Mouse (Mus musculus): ENCODE results near the gene Fgfr2. TPM values are rescaled to one million over a fixed set of nuclear protein-coding genes. Genes with fewer than 3 reads are reported as not detected.
A peak's percentile ranks its signal among the peaks of the same experiment; 100 is the strongest.

Gene Fgfr2
- polyA plus RNA-seq, 1 experiment from 2014 or later: 47.9 TPM

DNA sequence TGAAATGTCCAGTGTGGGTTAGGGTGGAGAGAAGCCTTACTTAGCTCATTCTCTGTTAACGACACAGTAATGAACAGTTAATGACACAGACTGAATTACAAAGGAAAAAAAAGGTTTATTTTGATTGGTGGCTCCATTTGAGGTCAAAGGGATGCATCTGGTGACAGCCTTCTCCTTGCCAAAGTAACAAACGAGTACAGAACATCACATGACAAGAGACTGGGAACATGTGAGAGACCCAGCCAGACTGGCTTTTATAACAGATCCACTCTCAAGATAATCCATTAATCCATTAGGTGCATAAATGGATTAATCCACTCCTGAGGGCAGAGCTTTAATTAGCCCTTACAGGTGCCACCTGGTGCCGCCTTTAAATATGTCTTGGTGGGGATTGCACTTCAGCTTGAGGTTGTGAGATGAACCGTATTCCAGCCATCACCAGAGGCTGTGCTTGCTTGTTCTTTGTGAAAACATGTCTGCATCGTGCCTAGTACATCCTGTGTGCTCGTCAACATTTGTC is 2470.1 kb downstream of the Fgfr2 start:
- H3K9ac ChIP-seq: no peak overlapping the region
- no peaks in the 10 kb centered on the region for H3K9me3 ChIP-seq (replicated peaks)
- ATAC-seq: no peak
- no peak overlapping the region for H3K4me2 ChIP-seq
- H3K27me3 ChIP-seq: no peaks in the 10 kb centered on the region
- H3K27ac ChIP-seq: no peak overlapping the region
- no peak overlapping the region for H3K4me3 ChIP-seq
- 52% methylated on average over 6 of the region's 6 CpGs for WGBS
- H3K4me1 ChIP-seq: peaks cover 23% of the 10 kb centered on the region
- H3K36me3 ChIP-seq (ENCODE audit: poor library complexity, severe bottlenecking): no peaks in the 10 kb centered on the region

GRCm38 (mm10) chr7:130650621-130651020 is 2472.5 kb downstream of the Fgfr2 start:
- ATAC-seq: no peak
- Histone ChIP-seq H3K36me3 (ENCODE audit: poor library complexity, severe bottlenecking) (no peaks in the 10 kb centered on the region), H3K27me3 (peaks cover 3% of the 10 kb centered on the region; the same call in 1 of the 2 replicates), H3K4me3 (no peak overlapping the region), H3K9ac (no peak overlapping the region), H3K4me2 (no peak overlapping the region), H3K9me3 (replicated peaks) (no peaks in the 10 kb centered on the region), H3K27ac (no peak overlapping the region), H3K4me1 (peaks cover 44% of the 10 kb centered on the region)
- 93% methylated on average over 5 of the region's 5 CpGs for WGBS

- WGBS: 26% methylated on average over 7 of the region's 7 CpGs
- Histone ChIP-seq H3K9ac (no peak overlapping the region), H3K4me3 (no peak overlapping the region), H3K9me3 (replicated peaks) (no peaks in the 10 kb centered on the region), H3K4me2 (no peak overlapping the region), H3K27ac (no peak overlapping the region), H3K4me1 (peaks cover 47% of the 10 kb centered on the region), H3K36me3 (ENCODE audit: poor library complexity, severe bottlenecking) (no peaks in the 10 kb centered on the region), H3K27me3 (peaks cover 8% of the 10 kb centered on the region; the same call in 1 of the 2 replicates)
- ATAC-seq: no peak
These were observed 2473.9 kb downstream of the Fgfr2 start for GRCm38 (mm10) chr7:130649257-130649656.

DNA sequence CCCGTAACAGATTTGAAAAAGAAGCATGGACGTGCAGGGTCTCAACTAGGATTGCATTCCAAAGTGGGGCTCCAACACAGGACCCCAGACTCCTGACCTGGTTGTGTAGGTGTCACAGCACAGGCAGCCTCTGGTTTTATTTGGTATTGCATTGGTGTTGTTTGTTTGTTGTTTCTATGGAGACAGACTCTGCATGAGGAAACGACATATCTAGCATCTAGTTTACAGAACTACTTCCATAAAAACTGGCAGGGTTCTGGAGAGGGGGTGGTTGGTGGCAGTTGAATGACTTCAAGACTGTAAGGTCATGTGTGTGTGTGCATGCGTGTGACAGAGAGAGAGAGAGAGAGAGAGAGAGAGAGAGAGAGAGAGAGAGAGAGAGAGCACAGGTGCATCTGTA is 2475.1 kb downstream of the Fgfr2 start:
- H3K4me2 ChIP-seq: no peak overlapping the region
- H3K9me3 ChIP-seq (replicated peaks): no peaks in the 10 kb centered on the region

DNA sequence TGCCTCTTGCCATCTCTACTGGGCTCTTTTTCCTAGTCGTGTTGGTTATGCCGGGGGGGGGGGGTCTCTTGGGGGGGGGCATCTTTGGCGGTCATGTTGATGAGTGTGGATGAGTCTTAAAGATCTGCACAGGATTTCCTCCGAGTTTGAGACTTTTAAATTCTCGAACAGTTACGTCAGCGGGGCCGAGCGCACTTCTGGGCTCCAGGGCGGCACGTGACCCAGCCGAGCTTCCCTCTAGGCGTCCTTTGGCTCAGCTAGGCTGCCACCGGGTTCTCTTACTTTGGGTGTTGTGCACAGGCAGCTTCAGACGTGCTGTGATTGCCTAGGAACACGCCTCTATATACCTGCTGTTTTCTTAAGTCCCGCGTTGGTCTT is 2476.4 kb downstream of the Fgfr2 start:
- Histone ChIP-seq H3K36me3 (ENCODE audit: poor library complexity, severe bottlenecking) (no peaks in the 10 kb centered on the region), H3K4me2 (peak overlapping the region; percentile 98), H3K9ac (peak overlapping the region; percentile 75), H3K4me1 (peaks cover 38% of the 10 kb centered on the region), H3K27ac (no peak overlapping the region), H3K9me3 (replicated peaks) (no peaks in the 10 kb centered on the region), H3K4me3 (peak overlapping the region; percentile 56), H3K27me3 (peaks cover 8% of the 10 kb centered on the region; the same call in 1 of the 2 replicates)
- 0% methylated on average over 18 of the region's 18 CpGs for WGBS
- ATAC-seq: peak; percentile 75

More for the DNA sequence above, 2475.1 kb downstream of the Fgfr2 start:
- Histone ChIP-seq H3K27me3 (peaks cover 8% of the 10 kb centered on the region; the same call in 1 of the 2 replicates), H3K9ac (no peak overlapping the region), H3K36me3 (ENCODE audit: poor library complexity, severe bottlenecking) (no peaks in the 10 kb centered on the region), H3K27ac (no peak overlapping the region), H3K4me1 (peaks cover 44% of the 10 kb centered on the region), H3K4me3 (no peak overlapping the region)
- WGBS: 79% methylated on average over 4 of the region's 4 CpGs
- ATAC-seq: no peak

DNA sequence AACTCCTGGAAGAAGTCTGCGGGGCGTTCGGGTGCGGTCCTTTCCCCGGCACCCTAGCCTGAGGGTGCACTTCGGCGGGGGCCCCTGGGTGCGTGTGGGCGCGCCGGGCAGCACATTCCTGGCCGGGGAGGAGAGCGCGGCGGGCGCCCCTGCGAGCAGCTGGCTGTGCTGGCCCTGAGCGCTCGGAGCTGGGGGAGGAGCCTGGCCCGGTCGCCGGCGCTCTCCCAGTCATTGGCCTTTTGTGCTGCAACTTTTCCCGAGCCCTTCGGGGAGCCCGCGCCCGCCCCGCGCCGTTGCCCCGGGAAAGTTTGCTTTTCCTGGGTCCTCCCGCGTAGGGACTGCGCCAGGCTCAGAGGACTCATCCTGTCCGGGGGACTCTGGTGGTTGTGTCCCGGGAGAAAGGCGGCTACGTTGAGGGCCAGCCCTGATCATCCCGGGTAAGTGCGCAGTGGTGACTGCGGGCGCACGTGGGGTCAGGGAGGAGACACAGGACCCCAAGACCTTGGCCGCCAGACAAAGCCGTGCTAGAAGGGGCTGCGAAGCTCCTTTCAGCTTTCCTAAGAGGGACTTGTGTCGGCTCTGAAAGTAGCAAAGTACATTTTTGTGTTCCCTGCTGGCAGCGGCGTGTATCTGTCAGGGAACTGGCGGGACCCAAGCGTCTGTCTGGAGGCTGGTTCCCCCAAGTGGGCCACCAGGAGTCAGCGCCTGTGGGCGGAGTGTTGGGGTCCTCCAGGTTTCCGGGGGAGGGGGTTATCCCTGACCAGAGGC is 2477.0 kb downstream of the Fgfr2 start:
- peak overlapping the region; percentile 72 for H3K27ac ChIP-seq
- peak; percentile 83 for ATAC-seq
- H3K36me3 ChIP-seq (ENCODE audit: poor library complexity, severe bottlenecking): no peaks in the 10 kb centered on the region
- peak overlapping the region; percentile 98 for H3K4me2 ChIP-seq
- WGBS: under 1% methylated on average over 51 of the region's 55 CpGs
- peaks cover 8% of the 10 kb centered on the region; the same call in 1 of the 2 replicates for H3K27me3 ChIP-seq
- H3K4me3 ChIP-seq: peak overlapping the region; percentile 56
- peak overlapping the region; percentile 75 for H3K9ac ChIP-seq
- no peaks in the 10 kb centered on the region for H3K9me3 ChIP-seq (replicated peaks)
- H3K4me1 ChIP-seq: peaks cover 38% of the 10 kb centered on the region

DNA sequence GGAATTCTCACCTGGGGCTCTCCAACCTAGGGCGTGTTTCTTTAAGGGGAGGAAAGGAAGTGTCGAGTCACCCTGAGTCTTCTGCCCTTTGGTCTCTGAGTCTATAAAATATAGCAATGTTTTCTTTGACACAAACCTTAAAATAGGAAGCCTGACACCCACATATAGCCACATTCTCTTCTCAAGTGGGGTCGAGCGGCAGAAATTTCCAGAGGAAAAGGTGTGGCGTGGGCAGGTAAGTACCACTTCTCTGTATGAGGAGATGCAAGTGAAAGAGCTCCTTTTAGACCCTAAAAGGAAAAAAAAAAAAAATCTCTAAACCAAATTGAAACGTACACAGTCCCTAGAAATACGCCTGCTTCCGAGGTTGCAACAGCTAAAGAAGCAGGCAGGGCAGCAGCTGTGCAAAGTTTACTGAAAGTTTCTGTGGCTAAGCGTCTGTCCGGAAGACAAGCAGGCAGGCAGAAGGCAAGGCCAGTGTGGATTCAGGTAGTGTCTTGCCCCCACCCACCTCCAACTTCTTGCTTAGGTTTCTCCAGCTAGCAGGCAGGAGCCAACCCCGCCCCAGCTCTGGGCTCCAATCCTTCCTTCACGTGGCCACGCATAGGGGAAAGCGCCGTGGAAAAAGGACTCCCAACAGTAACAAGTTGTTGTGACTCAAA is 2477.7 kb downstream of the Fgfr2 start:
- Histone ChIP-seq H3K9me3 (replicated peaks) (no peaks in the 10 kb centered on the region), H3K4me3 (peak overlapping the region; percentile 56), H3K4me2 (peak overlapping the region; percentile 98), H3K9ac (peak overlapping the region; percentile 75), H3K27me3 (peaks cover 8% of the 10 kb centered on the region; the same call in 1 of the 2 replicates), H3K36me3 (ENCODE audit: poor library complexity, severe bottlenecking) (no peaks in the 10 kb centered on the region), H3K27ac (0 out of 2 replicates have a peak overlapping the region, but pooled peaks have one; percentile 72), H3K4me1 (peaks cover 38% of the 10 kb centered on the region)
- WGBS: 16% methylated on average over 15 of the region's 15 CpGs
- peak; percentile 31 for ATAC-seq

DNA sequence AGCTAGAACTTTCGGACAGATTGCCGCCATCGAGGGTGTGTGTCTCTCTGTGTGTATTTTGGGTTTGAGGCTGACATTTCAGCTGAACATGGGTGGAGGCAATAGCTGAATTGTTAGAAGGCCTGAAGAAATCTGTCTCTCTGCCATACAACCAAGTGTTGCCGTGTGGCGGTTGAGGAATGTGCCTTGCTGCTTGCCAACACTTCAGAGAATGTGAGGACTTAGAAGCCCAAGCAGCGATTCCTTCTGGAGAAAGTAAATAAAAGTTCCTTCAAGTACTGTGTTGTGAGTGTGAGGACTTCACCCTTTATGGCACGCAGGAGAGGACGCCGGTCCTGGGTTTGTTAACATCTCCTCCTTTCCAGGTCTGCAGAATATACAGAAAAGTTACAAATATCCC is 2482.5 kb downstream of the Fgfr2 start:
- no peak for ATAC-seq
- H3K27me3 ChIP-seq: peaks cover 5% of the 10 kb centered on the region; the same call in 1 of the 2 replicates
- H3K9ac ChIP-seq: no peak overlapping the region
- H3K4me3 ChIP-seq: no peak overlapping the region
- no peaks in the 10 kb centered on the region for H3K36me3 ChIP-seq (ENCODE audit: poor library complexity, severe bottlenecking)
- no peak overlapping the region for H3K27ac ChIP-seq
- WGBS: 92% methylated on average over 9 of the region's 9 CpGs
- H3K9me3 ChIP-seq (replicated peaks): no peaks in the 10 kb centered on the region
- H3K4me2 ChIP-seq: no peak overlapping the region
- peaks cover 3% of the 10 kb centered on the region for H3K4me1 ChIP-seq

DNA sequence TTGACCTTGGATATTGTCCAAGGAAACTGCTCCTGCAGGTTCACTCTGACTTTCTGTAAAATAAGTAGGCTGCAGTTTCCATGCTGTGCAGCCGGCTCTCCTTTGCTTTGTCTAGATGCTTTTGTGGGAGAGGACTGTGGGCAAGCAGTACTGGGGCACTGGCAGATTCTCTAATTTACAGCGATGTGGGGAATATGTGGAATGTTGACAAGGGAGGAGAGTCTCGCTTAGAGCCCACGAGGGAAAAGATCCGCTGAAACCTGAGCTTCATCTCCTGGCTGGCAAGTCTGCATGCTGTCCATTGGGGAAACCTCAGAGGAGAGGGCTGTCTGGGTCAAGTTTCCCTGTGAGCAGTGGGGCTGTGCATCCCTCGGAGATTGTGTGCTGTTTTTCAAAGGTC is 2485.3 kb downstream of the Fgfr2 start:
- Histone ChIP-seq H3K9ac (no peak overlapping the region), H3K36me3 (ENCODE audit: poor library complexity, severe bottlenecking) (no peaks in the 10 kb centered on the region), H3K27ac (no peak overlapping the region), H3K4me1 (no peaks in the 10 kb centered on the region), H3K9me3 (replicated peaks) (no peaks in the 10 kb centered on the region), H3K4me3 (no peak overlapping the region), H3K27me3 (no peaks in the 10 kb centered on the region), H3K4me2 (no peak overlapping the region)
- 32% methylated on average over 6 of the region's 6 CpGs for WGBS
- no peak for ATAC-seq

DNA sequence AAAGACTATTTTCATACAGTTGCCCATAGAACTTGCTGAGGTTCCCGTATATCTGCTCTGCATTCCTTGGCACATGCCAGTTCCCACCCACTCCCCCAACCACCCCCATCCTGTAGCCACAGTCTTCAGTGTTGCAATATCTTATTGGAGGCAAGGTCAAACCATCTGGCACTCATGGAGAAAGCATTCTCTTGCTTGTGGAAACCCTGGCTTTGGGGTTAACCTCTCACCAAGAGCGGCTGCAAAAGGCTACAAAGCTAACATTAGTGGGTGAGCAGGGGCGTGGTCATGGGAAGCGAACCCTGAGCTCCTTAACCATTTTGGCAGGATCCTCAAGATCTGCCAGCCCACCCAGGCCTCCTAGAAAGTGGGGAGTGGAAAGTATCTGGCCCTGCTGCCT is 2486.2 kb downstream of the Fgfr2 start:
- 82% methylated on average over 4 of the region's 4 CpGs for WGBS
- Histone ChIP-seq H3K4me1 (0 out of 2 replicates have a peak, but pooled peaks cover under 1% of the 10 kb centered on the region), H3K4me2 (no peak overlapping the region), H3K27ac (no peak overlapping the region), H3K9ac (no peak overlapping the region), H3K36me3 (ENCODE audit: poor library complexity, severe bottlenecking) (no peaks in the 10 kb centered on the region), H3K9me3 (replicated peaks) (no peaks in the 10 kb centered on the region), H3K27me3 (no peaks in the 10 kb centered on the region), H3K4me3 (no peak overlapping the region)
- ATAC-seq: no peak

DNA sequence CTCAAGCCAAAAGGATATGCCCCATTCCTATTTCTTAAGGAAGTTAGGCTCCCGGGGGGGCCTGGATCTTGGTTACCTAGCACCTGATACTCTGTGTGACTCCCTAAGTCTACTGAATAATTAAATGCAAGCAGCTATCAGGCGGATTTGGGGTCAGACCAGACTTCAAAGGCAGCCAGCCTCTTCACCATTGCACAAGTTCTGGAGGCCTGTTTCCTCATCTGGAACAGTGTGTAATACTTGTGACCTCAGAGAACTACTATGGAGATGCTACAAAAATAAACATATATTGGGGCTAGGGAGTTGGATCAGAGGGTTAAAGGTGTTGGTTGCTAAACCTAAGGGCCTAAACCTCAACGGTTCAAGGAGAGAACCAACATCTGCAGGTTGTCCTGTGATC is 2486.9 kb downstream of the Fgfr2 start:
- peaks cover 7% of the 10 kb centered on the region for H3K4me1 ChIP-seq
- H3K9me3 ChIP-seq (replicated peaks): no peaks in the 10 kb centered on the region
- no peaks in the 10 kb centered on the region for H3K36me3 ChIP-seq (ENCODE audit: poor library complexity, severe bottlenecking)
- ATAC-seq: no peak
- no peak overlapping the region for H3K4me2 ChIP-seq
- H3K27ac ChIP-seq: no peak overlapping the region
- H3K4me3 ChIP-seq: no peak overlapping the region
- H3K27me3 ChIP-seq: no peaks in the 10 kb centered on the region
- WGBS: 84% methylated on average over 3 of the region's 3 CpGs
- H3K9ac ChIP-seq: no peak overlapping the region

DNA sequence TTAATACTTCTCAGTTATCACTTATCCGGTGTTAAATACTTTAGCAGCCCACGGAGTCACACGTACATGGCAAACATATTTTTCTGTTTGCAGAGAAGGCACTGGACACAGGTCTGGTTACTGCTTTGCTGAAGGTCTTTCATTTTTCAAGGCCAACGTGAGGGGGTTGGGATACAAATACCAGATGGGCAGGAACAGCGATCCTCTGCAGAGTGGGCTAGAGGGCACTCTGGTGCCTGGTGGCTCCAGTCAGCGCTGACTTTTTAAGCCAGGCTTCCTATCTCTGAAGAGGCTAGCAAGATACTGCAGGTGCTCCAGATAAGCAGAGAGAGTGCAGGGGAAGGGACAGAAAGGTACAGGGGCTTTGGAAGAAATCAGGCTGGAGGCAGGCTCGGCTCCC is 2487.9 kb downstream of the Fgfr2 start:
- Histone ChIP-seq H3K27ac (no peak overlapping the region), H3K27me3 (no peaks in the 10 kb centered on the region), H3K36me3 (ENCODE audit: poor library complexity, severe bottlenecking) (no peaks in the 10 kb centered on the region), H3K9ac (no peak overlapping the region), H3K4me1 (peaks cover 8% of the 10 kb centered on the region), H3K9me3 (replicated peaks) (no peaks in the 10 kb centered on the region), H3K4me2 (no peak overlapping the region), H3K4me3 (no peak overlapping the region)
- ATAC-seq: no peak
- 62% methylated on average over 7 of the region's 7 CpGs for WGBS

Data from forebrain, embryonic 13.5 days (tissue).